Mouse (Mus musculus): ENCODE results near the gene Krt5. TPM values are rescaled to one million over a fixed set of nuclear protein-coding genes. Genes with fewer than 3 reads are reported as not detected.

Krt5 gene
- total RNA-seq, 1 experiment = 0.31 TPM

DNA sequence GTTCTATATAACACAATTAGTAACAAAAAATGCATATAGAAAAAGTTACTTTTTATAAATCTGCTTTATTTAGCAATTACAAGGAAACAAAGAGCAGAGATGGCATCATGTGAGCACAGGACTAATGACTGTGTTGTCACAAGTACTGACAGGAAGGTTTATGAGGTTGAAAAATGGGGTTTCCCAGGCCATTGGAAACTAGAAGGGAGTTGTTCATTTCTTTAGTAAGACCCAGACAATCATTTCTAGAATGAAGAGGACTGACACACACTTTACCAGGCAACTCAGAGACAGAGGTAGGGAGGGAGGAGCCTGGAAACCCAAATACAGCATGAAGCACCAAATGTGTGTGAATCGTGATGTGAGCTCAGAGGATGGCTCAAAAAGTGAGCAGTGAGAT is 36.7 kb downstream of the Krt5 start:
- in situ Hi-C loops (cut with MboI; ENCODE audit: low sequenced_read_pairs in 2 of 2, unreplicated experiment in 2 of 2) = no loop called here
- H3K9ac ChIP-seq (ENCODE audit: insufficient read depth, low read depth, low read length, poor library complexity, severe bottlenecking) = no peak overlapping the region

More for the DNA sequence above, 36.7 kb downstream of the Krt5 start:
- Histone ChIP-seq H3K27ac (ENCODE audit: insufficient read depth, low read depth, low read length, poor library complexity, severe bottlenecking) (no peak overlapping the region), H3K4me1 (ENCODE audit: control insufficient read depth in 2 of 2, insufficient read depth in 2 of 2, low read length in 2 of 2, poor library complexity in 1 of 2) (no peaks in the 10 kb centered on the region), H3K4me3 (ENCODE audit: insufficient read depth in 1 of 2, low read depth in 1 of 2, low read length in 2 of 2, poor library complexity in 1 of 2, severe bottlenecking in 1 of 2) (no peak overlapping the region), H3K36me3 (ENCODE audit: control insufficient read depth, insufficient read depth, low read length, poor library complexity, severe bottlenecking) (no peaks in the 10 kb centered on the region), H3K9me3 (ENCODE audit: control insufficient read depth, insufficient read depth, low read depth, low read length) (no peaks in the 10 kb centered on the region)
- TF ChIP-seq MAFK (IDR thresholded peaks at IDR 0.05; ENCODE audit: insufficient read depth, low read depth, low read length) = no peak
- TF ChIP-seq CHD2 (IDR thresholded peaks at IDR 0.05; ENCODE audit: low read depth, low read length) = no peak
- no peak for TF ChIP-seq ZNF384 (IDR thresholded peaks at IDR 0.05; ENCODE audit: low read depth, low read length)
- TF ChIP-seq ZC3H11A (IDR thresholded peaks at IDR 0.05; ENCODE audit: borderline replicate concordance, low read depth, low read length) = no peak
- no peak for TF ChIP-seq HCFC1 (IDR thresholded peaks at IDR 0.05; ENCODE audit: borderline replicate concordance, insufficient read depth, low read length)
- DNase-seq (ENCODE audit: low read depth, low spot score) = no peak

Other genes starting within 250 kb of the Krt5 start
- not detected in 2 replicates for gene Krt81, start 249.1 kb downstream of the Krt5 start, total RNA-seq (2012; rRNA removed)
- not detected in 2 replicates for gene Krt86, start 239.4 kb downstream of the Krt5 start, total RNA-seq (2012; rRNA removed)
- gene Krt83, start 221.4 kb downstream of the Krt5 start, total RNA-seq (2012; rRNA removed) = not detected in 2 replicates
- gene Gm49425, start 195.6 kb downstream of the Krt5 start, total RNA-seq (2012; rRNA removed) = not detected in 2 replicates
- gene Krt84, start 180.1 kb downstream of the Krt5 start, total RNA-seq (2012; rRNA removed) = not detected in 2 replicates
- not detected in 2 replicates for gene Krt82, start 162.2 kb downstream of the Krt5 start, total RNA-seq (2012; rRNA removed)
- 0.27 TPM in 1 of 2 replicates, not detected in the other for gene Krt90, start 149.9 kb downstream of the Krt5 start, total RNA-seq (2012; rRNA removed)
- 0.04 TPM in 1 of 2 replicates, not detected in the other for gene Krt75, start 139.0 kb downstream of the Krt5 start, total RNA-seq (2012; rRNA removed)
- not detected in 2 replicates for gene Gm5414, start 84.7 kb downstream of the Krt5 start, total RNA-seq (2012; rRNA removed)
- not detected in 2 replicates for gene Gm5478, start 65.5 kb downstream of the Krt5 start, total RNA-seq (2012; rRNA removed)
- not detected in 2 replicates for gene Krt6b, start 32.6 kb downstream of the Krt5 start, total RNA-seq (2012; rRNA removed)
- gene Krt6a, start 18.6 kb downstream of the Krt5 start, total RNA-seq (2012; rRNA removed) = 0.22 TPM in 1 of 2 replicates, not detected in the other
- gene Krt71, start 30.2 kb upstream of the Krt5 start, total RNA-seq (2012; rRNA removed) = 0.16 TPM in 1 of 2 replicates, not detected in the other
- 0.11 TPM in 1 of 2 replicates, not detected in the other for gene Krt72, start 73.6 kb upstream of the Krt5 start, total RNA-seq (2012; rRNA removed)
- not detected in 2 replicates for gene Krt73, start 89.4 kb upstream of the Krt5 start, total RNA-seq (2012; rRNA removed)
- not detected in 2 replicates for gene Krt2, start 105.3 kb upstream of the Krt5 start, total RNA-seq (2012; rRNA removed)
- 0.09 TPM in 1 of 2 replicates, not detected in the other for gene Krt1, start 137.9 kb upstream of the Krt5 start, total RNA-seq (2012; rRNA removed)
- gene Krt77, start 156.8 kb upstream of the Krt5 start, total RNA-seq (2012; rRNA removed) = not detected in 2 replicates
- 0.09 TPM in 1 of 2 replicates, not detected in the other for gene Krt76, start 180.0 kb upstream of the Krt5 start, total RNA-seq (2012; rRNA removed)
- gene Krt4, start 211.8 kb upstream of the Krt5 start, total RNA-seq (2012; rRNA removed) = 0.13 TPM in 1 of 2 replicates, not detected in the other
- gene Krt79, start 227.4 kb upstream of the Krt5 start, total RNA-seq (2012; rRNA removed) = 0.74 and 2.0 TPM in 2 replicates
- 0.09 TPM in 1 of 2 replicates, not detected in the other for gene Krt78, start 241.4 kb upstream of the Krt5 start, total RNA-seq (2012; rRNA removed)